Mouse (Mus musculus) erythroblast, embryonic 14.5 days (primary cell): ENCODE data around the gene Ncbp1.

Experiments used
- GATA1 ChIP-seq: IDR thresholded peaks from 2 replicates; pipeline ENCODE4 v1.6.1; 2012; ENCODE audit warnings: low read length, inconsistent platforms, mixed read lengths
- TAL1 ChIP-seq: IDR thresholded peaks from 3 replicates; pipeline ENCODE4 v1.6.1; 2012; ENCODE audit warnings: low read length, inconsistent platforms, mixed read lengths

GRCm38 (mm10) chr4:46089524-46090125, 48.8 kb upstream of the Ncbp1 start:
- TF ChIP-seq GATA1 (no peak), TAL1 (no peak)
